Mouse (Mus musculus) spleen, postnatal 14 days (tissue): ENCODE data around the gene Chmp2b.

Source experiments
- DNase-seq, 2 experiments: peaks; one replicate each; pipeline ENCODE4 v3.0.0; 2021 to 2022; ENCODE audit warnings: low spot score in 2 of 2

Gene Chmp2b

GRCm38 (mm10) chr16:65526695-65527094 is 35.8 kb downstream of the Chmp2b start:
- DNase-seq = no peak

- no peak for DNase-seq
These were observed 36.5 kb downstream of the Chmp2b start for GRCm38 (mm10) chr16:65526004-65526403.

- no peak for DNase-seq
These were observed 42.3 kb downstream of the Chmp2b start, which contains the start of gene Pou1f1 for GRCm38 (mm10) chr16:65520211-65520610. Pou1f1 (plus strand) TSS chr16:65520511.

GRCm38 (mm10) chr16:65514223-65514622 is 48.3 kb downstream of the Chmp2b start:
- DNase-seq = no peak

- no peak for DNase-seq
These were observed 65.5 kb downstream of the Chmp2b start for GRCm38 (mm10) chr16:65497049-65497448.

- DNase-seq = no peak
These were observed 66.5 kb downstream of the Chmp2b start for GRCm38 (mm10) chr16:65496030-65496429.
